Mouse (Mus musculus): ENCODE results near the gene Srbd1. TPM values are rescaled to one million over a fixed set of nuclear protein-coding genes. Genes with fewer than 3 reads are reported as not detected.

The Srbd1 gene
- polyA plus RNA-seq, 1 experiment from 2014 or later, result 15.2 TPM

Other genes starting within 250 kb of the Srbd1 start
- gene Prkce, start 22.6 kb upstream of the Srbd1 start, polyA plus RNA-seq (2015; fragmentation: Nextera tagmentation; extraction: Ambion mirVana), result 1.2 and 1.6 TPM in 2 replicates

Measured in thymus, postnatal 0 days (tissue).